Mouse (Mus musculus) lung, embryonic 16.5 days (tissue): Measurements from ENCODE around the gene Mtap. TPM values are rescaled to one million over a fixed set of nuclear protein-coding genes. Genes with fewer than 3 reads are reported as not detected.

Source experiments
- polyA plus RNA-seq: library from polyadenylated mRNA; unstranded; fragments of >200 nt; fragmentation: Nextera tagmentation; extraction: Ambion mirVana; gene quantifications from 2 replicates; pipeline ENCODE4 v1.2.1, GENCODE M21; 2015

Mtap gene
- polyA plus RNA-seq, 1 experiment from 2014 or later: 48.5 TPM

Other genes with a start within 250 kb of the Mtap start
- gene Cdkn2a, start 157.5 kb downstream of the Mtap start, polyA plus RNA-seq: not detected in 2 replicates
- gene Cdkn2b, start 173.9 kb downstream of the Mtap start, polyA plus RNA-seq: 6.7 and 9.5 TPM in 2 replicates